Mouse (Mus musculus) MEL (cell line): Measurements from ENCODE around the gene Peli1. TPM values are rescaled to one million over a fixed set of nuclear protein-coding genes. Genes with fewer than 3 reads are reported as not detected.

Experiments used
- DNase-seq: peaks from one replicate; pipeline ENCODE4 v3.0.0; 2011; ENCODE audit warnings: low read depth, low spot score
- H3K27ac ChIP-seq: 2 replicates; pipeline ENCODE4 v1.5.1; 2012; ENCODE audit warnings: low read depth, mild to moderate bottlenecking, control low read depth, low read length, moderate library complexity; ENCODE audit not compliant: control insufficient read depth
- H3K27me3 ChIP-seq, 2 experiments: fragments of 150-350 bp in 1 of 2; sonication (generic) in 1 of 2; 2 replicates each; pipeline ENCODE4 v1.6.1; 2012; ENCODE audit warnings: low read length in 2 of 2, mild to moderate bottlenecking in 2 of 2, improper control_type of control experiment in 1 of 2, moderate library complexity in 1 of 2; ENCODE audit not compliant: insufficient read depth in 2 of 2, control insufficient read depth in 1 of 2
- H3K36me3 ChIP-seq, 2 experiments: 2 replicates each; pipeline ENCODE4 v1.6.1; 2012 to 2014; ENCODE audit warnings: low read length in 2 of 2, improper control_type of control experiment in 1 of 2, inconsistent platforms in 1 of 2, mild to moderate bottlenecking in 1 of 2; ENCODE audit not compliant: insufficient read depth in 2 of 2, control insufficient read depth in 1 of 2
- H3K4me1 ChIP-seq, 2 experiments: fragments of 150-350 bp in 1 of 2; sonication (generic) in 1 of 2; 2 replicates each; pipeline ENCODE4 v1.6.1; 2012; ENCODE audit warnings: low read length in 2 of 2, improper control_type of control experiment in 1 of 2, mild to moderate bottlenecking in 1 of 2; ENCODE audit not compliant: insufficient read depth in 2 of 2, control insufficient read depth in 1 of 2
- H3K4me3 ChIP-seq, 2 experiments: fragments of 150-350 bp in 1 of 2; sonication (generic) in 1 of 2; 2 replicates each; pipeline ENCODE4 v1.5.1; 2012; ENCODE audit warnings: low read depth in 2 of 2, low read length in 2 of 2, mild to moderate bottlenecking in 2 of 2, moderate library complexity in 2 of 2, control low read depth in 1 of 2, improper control_type of control experiment in 1 of 2; ENCODE audit not compliant: control insufficient read depth in 1 of 2, insufficient read depth in 1 of 2
- H3K79me2 ChIP-seq: 2 replicates; pipeline ENCODE4 v1.6.1; 2012; ENCODE audit warnings: mild to moderate bottlenecking, low read length, moderate library complexity; ENCODE audit not compliant: control insufficient read depth, poor library complexity, insufficient read depth
- H3K9ac ChIP-seq: 2 replicates; pipeline ENCODE4 v1.6.1; 2012; ENCODE audit warnings: low read depth, mild to moderate bottlenecking, control low read depth, low read length, moderate library complexity; ENCODE audit not compliant: control insufficient read depth, poor library complexity, severe bottlenecking
- H3K9me3 ChIP-seq: fragments of 150-350 bp; sonication (generic); replicated peaks from 2 replicates; pipeline ENCODE4 v1.6.1; 2012; ENCODE audit warnings: mild to moderate bottlenecking, low read length, improper control_type of control experiment, moderate library complexity; ENCODE audit not compliant: insufficient read depth
- BHLHE40 ChIP-seq: IDR thresholded peaks from 2 replicates; pipeline ENCODE4 v1.6.1; 2012; ENCODE audit warnings: low read depth, mild to moderate bottlenecking, inconsistent platforms, low read length, improper control_type of control experiment, borderline replicate concordance
- CHD2 ChIP-seq: IDR thresholded peaks from 2 replicates; pipeline ENCODE4 v1.6.1; 2011; ENCODE audit warnings: low read length, improper control_type of control experiment
- CTCF ChIP-seq, 3 experiments: IDR thresholded peaks in 2 of 3; conservative IDR thresholded peaks in 1 of 3; 2 replicates each; pipeline ENCODE4 v1.5.1; 2011 to 2012; ENCODE audit warnings: low read length in 3 of 3, low read depth in 2 of 3, mild to moderate bottlenecking in 2 of 3, improper control_type of control experiment in 1 of 3, inconsistent platforms in 1 of 3, mixed read lengths in 1 of 3, moderate library complexity in 1 of 3; ENCODE audit not compliant: control insufficient read depth in 1 of 3, insufficient read depth in 1 of 3, poor library complexity in 1 of 3, severe bottlenecking in 1 of 3
- E2F4 ChIP-seq: IDR thresholded peaks from 2 replicates; pipeline ENCODE4 v1.6.1; 2011; ENCODE audit warnings: low read depth, low read length, improper control_type of control experiment, borderline replicate concordance
- ELF1 ChIP-seq: IDR thresholded peaks from 2 replicates; pipeline ENCODE4 v1.6.1; 2014; ENCODE audit warnings: low read depth, mild to moderate bottlenecking, inconsistent platforms, low read length, improper control_type of control experiment, moderate library complexity
- EP300 ChIP-seq, 2 experiments: IDR thresholded peaks; 2 replicates each; pipeline ENCODE4 v1.6.1; 2011; ENCODE audit warnings: improper control_type of control experiment in 2 of 2, low read length in 2 of 2, low read depth in 1 of 2, mild to moderate bottlenecking in 1 of 2
- GATA1 ChIP-seq: IDR thresholded peaks from 2 replicates; pipeline ENCODE4 v1.6.1; 2011; ENCODE audit warnings: low read depth, low read length, improper control_type of control experiment
- HCFC1 ChIP-seq: IDR thresholded peaks from 2 replicates; pipeline ENCODE4 v1.6.1; 2012; ENCODE audit warnings: low read depth, mild to moderate bottlenecking, inconsistent platforms, low read length, improper control_type of control experiment, moderate library complexity
- KAT2A ChIP-seq: conservative IDR thresholded peaks from 2 replicates; pipeline ENCODE4 v1.6.1; 2012; ENCODE audit warnings: low read depth, low read length, improper control_type of control experiment, inconsistent platforms
- MAFK ChIP-seq: IDR thresholded peaks from 2 replicates; pipeline ENCODE4 v1.6.1; 2011; ENCODE audit warnings: low read depth, mild to moderate bottlenecking, low read length, improper control_type of control experiment, borderline replicate concordance
- MAZ ChIP-seq: IDR thresholded peaks from 2 replicates; pipeline ENCODE4 v1.6.1; 2012; ENCODE audit warnings: low read depth, mild to moderate bottlenecking, inconsistent platforms, low read length, improper control_type of control experiment
- MXI1 ChIP-seq: IDR thresholded peaks from 2 replicates; pipeline ENCODE4 v1.6.1; 2011; ENCODE audit warnings: mild to moderate bottlenecking, low read depth, low read length, improper control_type of control experiment
- MYB ChIP-seq: IDR thresholded peaks from 2 replicates; pipeline ENCODE4 v1.6.1; 2011; ENCODE audit warnings: mild to moderate bottlenecking, low read depth, low read length, improper control_type of control experiment
- RAD21 ChIP-seq: IDR thresholded peaks from 2 replicates; pipeline ENCODE4 v1.6.1; 2011; ENCODE audit warnings: mild to moderate bottlenecking, low read depth, low read length, improper control_type of control experiment
- RCOR1 ChIP-seq: IDR thresholded peaks from 2 replicates; pipeline ENCODE4 v1.6.1; 2012; ENCODE audit warnings: low read depth, mild to moderate bottlenecking, inconsistent platforms, low read length, improper control_type of control experiment
- SMC3 ChIP-seq: IDR thresholded peaks from 2 replicates; pipeline ENCODE4 v1.6.1; 2011; ENCODE audit warnings: low read depth, low read length, improper control_type of control experiment
- TAL1 ChIP-seq: IDR thresholded peaks from 2 replicates; pipeline ENCODE4 v1.6.1; 2012; ENCODE audit warnings: mild to moderate bottlenecking, inconsistent platforms, low read length, moderate library complexity, mixed read lengths
- TBP ChIP-seq: IDR thresholded peaks from 2 replicates; pipeline ENCODE4 v1.8.0; 2011; ENCODE audit warnings: low read depth, low read length, improper control_type of control experiment
- UBTF ChIP-seq: IDR thresholded peaks from 2 replicates; pipeline ENCODE4 v1.6.1; 2012; ENCODE audit warnings: low read depth, mild to moderate bottlenecking, inconsistent platforms, low read length, improper control_type of control experiment, moderate library complexity, borderline replicate concordance; ENCODE audit not compliant: insufficient read depth
- USF1 ChIP-seq: IDR thresholded peaks from 2 replicates; pipeline ENCODE4 v1.6.1; 2014; ENCODE audit warnings: low read depth, mild to moderate bottlenecking, inconsistent platforms, low read length, improper control_type of control experiment, moderate library complexity
- ZC3H11A ChIP-seq: IDR thresholded peaks from 2 replicates; pipeline ENCODE4 v1.6.1; 2012; ENCODE audit warnings: low read depth, mild to moderate bottlenecking, inconsistent platforms, low read length, improper control_type of control experiment
- ZMIZ1 ChIP-seq: IDR thresholded peaks from 2 replicates; pipeline ENCODE4 v1.6.1; 2012; ENCODE audit warnings: low read depth, mild to moderate bottlenecking, inconsistent platforms, low read length, improper control_type of control experiment, moderate library complexity
- polyA plus RNA-seq, 2 experiments: library from polyadenylated mRNA; stranded (reverse) in 1 of 2; unstranded in 1 of 2; fragments of >175 nt in 1 of 2; fragments of >200 nt in 1 of 2; gene quantifications; 2 replicates each; pipeline versions ENCODE4 v1.2.1 to v1.2.4; 2012; ENCODE audit warnings: low replicate concordance in 2 of 2, low read depth in 1 of 2; ENCODE audit not compliant: insufficient read length in 2 of 2, insufficient read depth in 1 of 2, missing spikeins in 1 of 2
- total RNA-seq: library from RNA; depleted of rRNA; stranded (reverse); fragments of 300-350 nt; gene quantifications from 2 replicates; pipeline ENCODE4 v1.2.3, GENCODE M21; 2012

Gene Peli1
- total and polyA plus RNA-seq, 3 experiments = 7.5 to 11.6 TPM; not detected in 1

GRCm38 (mm10) chr11:21150316-21150715 lies 59.2 kb downstream of the Peli1 start:
- no peak overlapping the region for H3K27ac ChIP-seq
- H3K4me3 ChIP-seq = no peak overlapping the region
- no peaks in the 10 kb centered on the region for H3K9me3 ChIP-seq
- no peak overlapping the region for H3K9ac ChIP-seq
- no peaks in the 10 kb centered on the region for H3K4me1 ChIP-seq
- no peaks in the 10 kb centered on the region for H3K79me2 ChIP-seq
- no peak for DNase-seq
- H3K27me3 ChIP-seq = no peaks in the 10 kb centered on the region
- H3K36me3 ChIP-seq = peaks cover 0 to 1% of the 10 kb centered on the region in 2 experiments; a peak in 1 of 4 replicates
- TF ChIP-seq KAT2A = no peak
- no peak for TF ChIP-seq ZC3H11A
- TF ChIP-seq BHLHE40 = no peak
- no peak for TF ChIP-seq UBTF
- no peak for TF ChIP-seq SMC3
- TF ChIP-seq EP300 (IDR thresholded peaks at IDR 0.05; ENCODE audit: low read depth in 1 of 2, low read length in 2 of 2) = no peak
- TF ChIP-seq, all 39 proteins: peak for 0

GRCm38 (mm10) chr11:21151672-21152071 lies 60.6 kb downstream of the Peli1 start:
- Histone ChIP-seq H3K27ac (no peak overlapping the region), H3K79me2 (no peaks in the 10 kb centered on the region), H3K9me3 (no peaks in the 10 kb centered on the region), H3K36me3 (peaks cover 0 to 1% of the 10 kb centered on the region in 2 experiments; a peak in 1 of 4 replicates), H3K9ac (no peak overlapping the region), H3K4me3 (no peak overlapping the region), H3K27me3 (no peaks in the 10 kb centered on the region), H3K4me1 (no peaks in the 10 kb centered on the region)
- no peak for TF ChIP-seq MAZ
- TF ChIP-seq HCFC1 = no peak
- TF ChIP-seq MYB = no peak
- no peak for TF ChIP-seq CHD2
- TF ChIP-seq RAD21 = no peak
- no peak for TF ChIP-seq SMC3
- no peak for TF ChIP-seq MXI1
- no peak for TF ChIP-seq MAFK
- no peak for TF ChIP-seq TBP
- TF ChIP-seq KAT2A = no peak
- no peak for TF ChIP-seq GATA1
- no peak for TF ChIP-seq E2F4
- no peak for TF ChIP-seq EP300 (IDR thresholded peaks at IDR 0.05; ENCODE audit: low read depth in 1 of 2, low read length in 2 of 2)
- no peak for TF ChIP-seq RCOR1
- no peak for TF ChIP-seq USF1
- no peak for TF ChIP-seq ZMIZ1
- TF ChIP-seq CTCF (IDR thresholded peaks at IDR 0.05 in 2 of 3, conservative IDR thresholded peaks at IDR 0.05 in 1 of 3; ENCODE audit: control insufficient read depth in 1 of 3, insufficient read depth in 1 of 3, low read depth in 2 of 3, low read length in 3 of 3, poor library complexity in 1 of 3, severe bottlenecking in 1 of 3) = no peak
- no peak for TF ChIP-seq ELF1
- no peak for TF ChIP-seq TAL1
- TF ChIP-seq UBTF = no peak
- DNase-seq = no peak
